Comparison of ENCODE assay signal across 8 mouse cellular contexts in the genomic region with DNA sequence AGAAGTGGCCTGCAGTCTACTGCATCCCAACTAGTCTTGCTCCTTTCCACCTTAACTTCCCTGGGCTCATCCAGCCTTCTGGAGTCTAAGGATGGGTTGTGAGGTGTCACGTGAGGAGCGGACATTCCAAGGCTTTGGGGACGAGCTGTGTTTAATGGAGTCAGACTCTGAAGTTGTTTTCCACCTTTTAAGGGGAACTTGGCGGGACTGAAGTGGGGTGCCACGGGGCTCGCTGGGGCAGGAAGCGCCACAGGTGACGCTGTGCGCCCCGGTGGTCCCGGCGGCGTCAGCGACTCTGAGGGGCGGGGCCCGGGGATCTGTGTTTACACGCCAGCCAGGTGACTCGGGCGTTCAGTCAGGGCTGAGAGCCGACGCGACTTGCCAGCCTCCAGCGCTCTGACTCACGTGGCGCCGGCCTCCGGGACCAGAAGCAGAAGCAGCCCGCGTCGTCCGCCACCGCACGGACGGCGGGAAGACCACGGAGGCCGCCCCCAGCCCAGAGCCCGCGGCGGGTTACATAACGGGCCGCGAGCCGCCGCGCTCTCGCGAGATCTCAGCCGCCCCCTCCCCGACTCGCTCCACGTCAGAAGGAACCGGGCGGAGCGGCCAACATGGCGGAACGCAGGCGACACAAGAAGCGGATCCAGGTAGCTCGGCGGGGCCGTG. TPM values are rescaled to one million over a fixed set of nuclear protein-coding genes. Genes with fewer than 3 reads are reported as not detected.
A peak's percentile ranks its signal among the peaks of the same experiment; 100 is the strongest.
DNase-seq lines count a peak whose midpoint lies in the region; ATAC-seq lines count a peak whose summit lies in the region.

Gene Sec62, plus strand, starts transcription at position 139 of the 666 bp plus-strand sequence.

- H3K9me3 ChIP-seq in heart, embryonic 13.5 days: no peaks in the 10 kb centered on the region
- no peaks in the 10 kb centered on the region for H3K9me3 ChIP-seq in liver, embryonic 12.5 days (replicated peaks)
- H3K9me3 ChIP-seq in stomach, embryonic 15.5 days: no peaks in the 10 kb centered on the region

- H3K27me3 ChIP-seq in heart, embryonic 13.5 days (replicated peaks): no peaks in the 10 kb centered on the region
- H3K27me3 ChIP-seq in liver, embryonic 12.5 days (replicated peaks): peaks cover 3% of the 10 kb centered on the region; the same call in 1 of the 2 replicates
- no peaks in the 10 kb centered on the region for H3K27me3 ChIP-seq in stomach, embryonic 15.5 days (replicated peaks)

- peak; percentile 84 for ATAC-seq in erythroid progenitor cell, adult 5-6 weeks (replicated peaks; ENCODE audit: low FRiP score, poor library complexity, severe bottlenecking)
- ATAC-seq in heart, embryonic 13.5 days (ENCODE audit: extremely low read depth, insufficient number of reproducible peaks, low FRiP score, low TSS enrichment): peak; percentile 89
- ATAC-seq in liver, embryonic 12.5 days: peak; percentile 89
- ATAC-seq in stomach, embryonic 15.5 days (ENCODE audit: insufficient read depth, low FRiP score, low read depth): peak; percentile 96

- peaks cover 19% of the 10 kb centered on the region for H3K4me1 ChIP-seq in heart, embryonic 13.5 days
- H3K4me1 ChIP-seq in liver, embryonic 12.5 days: peaks cover 30% of the 10 kb centered on the region
- no peaks in the 10 kb centered on the region for H3K4me1 ChIP-seq in stomach, embryonic 15.5 days

- H3K9ac ChIP-seq in heart, embryonic 13.5 days: peak within 1 kb of the TSS; percentile 99
- H3K9ac ChIP-seq in liver, embryonic 12.5 days: peak within 1 kb of the TSS; percentile 95
- H3K9ac ChIP-seq in stomach, embryonic 15.5 days: peak within 1 kb of the TSS; percentile 99

- H3K4me2 ChIP-seq in heart, embryonic 13.5 days: peak within 1 kb of the TSS; percentile 79
- peak within 1 kb of the TSS; percentile 79 for H3K4me2 ChIP-seq in liver, embryonic 12.5 days
- peak within 1 kb of the TSS; percentile 75 for H3K4me2 ChIP-seq in stomach, embryonic 15.5 days

- peak within 1 kb of the TSS; percentile 99 for H3K4me3 ChIP-seq in heart, embryonic 13.5 days
- H3K4me3 ChIP-seq in liver, embryonic 12.5 days: peak within 1 kb of the TSS; percentile 99
- H3K4me3 ChIP-seq in stomach, embryonic 15.5 days (replicated peaks): peak within 1 kb of the TSS; percentile 98

- no peaks in the 10 kb centered on the region for H3K36me3 ChIP-seq in heart, embryonic 13.5 days
- 0 out of 2 replicates have a peak, but pooled peaks cover 3% of the 10 kb centered on the region for H3K36me3 ChIP-seq in liver, embryonic 12.5 days
- no peaks in the 10 kb centered on the region for H3K36me3 ChIP-seq in stomach, embryonic 15.5 days

- WGBS in heart, embryonic 13.5 days: under 1% methylated on average over 62 of the region's 62 CpGs
- under 1% methylated on average over 61 of the region's 62 CpGs for WGBS in liver, embryonic 12.5 days (ENCODE audit: insufficient replicate concordance)
- under 1% methylated on average over 62 of the region's 62 CpGs for WGBS in stomach, embryonic 15.5 days

- peak within 1 kb of the TSS; percentile 94 for H3K27ac ChIP-seq in heart, embryonic 13.5 days (replicated peaks)
- H3K27ac ChIP-seq in liver, embryonic 12.5 days: peak within 1 kb of the TSS; percentile 87
- H3K27ac ChIP-seq in stomach, embryonic 15.5 days: peak within 1 kb of the TSS; percentile 91

- peak; percentile 96 for DNase-seq in CD4-positive helper T cell, adult 2 months (ENCODE audit: low read depth, low spot score)
- DNase-seq in brain, embryonic 18.5 days (ENCODE audit: low read depth, low spot score): peak; percentile 77
- peak; percentile 97 for DNase-seq in kidney, postnatal 10 days
- peak; percentile 90 to 93 for DNase-seq in natural killer cell, adult 2 months (ENCODE audit: low spot score in 2 of 2)

RNA-seq across cellular contexts. Expression of gene Sec62, which starts in this region (rescaled TPM):
- total RNA-seq in erythroid progenitor cell, adult 5-6 weeks (2015; ENCODE audit: low replicate concordance): 93.0 and 140 TPM in 2 replicates
- 174 and 189 TPM in 2 replicates for total RNA-seq in erythroid progenitor cell, adult 5-6 weeks (2017; ENCODE audit: low replicate concordance)
- polyA plus RNA-seq in heart, embryonic 13.5 days (2015; fragmentation: Nextera tagmentation; extraction: Ambion mirVana): 54.3 and 60.4 TPM in 2 replicates
- polyA plus RNA-seq in liver, embryonic 12.5 days (2016; fragmentation: Nextera tagmentation; extraction: Ambion mirVana): 60.5 and 65.5 TPM in 2 replicates
- polyA plus RNA-seq in stomach, embryonic 15.5 days (2015; fragmentation: Nextera tagmentation; extraction: Ambion mirVana): 78.6 and 86.7 TPM in 2 replicates

Comparison
In these comparisons a context has a peak if more than half of its experiments do, and no peak if none do; other contexts are left out.
1. Peak in every context shown above with its lines: DNase-seq, ATAC-seq, H3K4me3 ChIP-seq and H3K27ac ChIP-seq.